Comparison of ENCODE assay signal across 20 mouse cellular contexts in genomic region chr15:81958906-81959305, GRCm38 (mm10). TPM values are rescaled to one million over a fixed set of nuclear protein-coding genes. Genes with fewer than 3 reads are reported as not detected.
DNase-seq lines count a peak whose midpoint lies in the region; ATAC-seq lines count a peak whose summit lies in the region.
"Had no signal": no experiment of that assay in that cellular context is flagged by ENCODE, and none has a peak within 500 bp of the region (broad histone marks: within the 10 kb centered on the region; RNA-seq: fewer than 3 reads in every experiment).

No protein-coding gene starts in this region.

- no peak overlapping the region for H3K4me2 ChIP-seq in hindbrain, embryonic 12.5 days (replicated peaks)
- no peak overlapping the region for H3K4me2 ChIP-seq in hindbrain, embryonic 11.5 days (replicated peaks; ENCODE audit: low read depth, low read length)
- H3K4me2 ChIP-seq in midbrain, embryonic 15.5 days: no peak overlapping the region
- no peak overlapping the region for H3K4me2 ChIP-seq in liver, embryonic 16.5 days (ENCODE audit: low read depth, low read length)

- no peak for DNase-seq in hindbrain, embryonic 11.5 days (ENCODE audit: low spot score)
- DNase-seq in midbrain, embryonic 10.5 days (ENCODE audit: low spot score): no peak
- peak; percentile 26 for DNase-seq in MEL-GATA-1-ER (ENCODE audit: extremely low read depth, low read depth)
- DNase-seq in frontal cortex, postnatal 25 days (ENCODE audit: low spot score in 2 of 2): no peak
- DNase-seq in adrenal gland, adult 18-20 months (ENCODE audit: low spot score in 2 of 2): no peak
- DNase-seq: adrenal gland, adult 8-10 months; gastrocnemius, adult 2 months; kidney, adult 18-20 months; lung, embryonic 14.5 days; right cerebral cortex, postnatal 4 days had no signal

- ATAC-seq in hindbrain, embryonic 12.5 days (ENCODE audit: low FRiP score): no peak
- ATAC-seq in hindbrain, embryonic 11.5 days (ENCODE audit: low FRiP score): no peak
- ATAC-seq in midbrain, embryonic 15.5 days (replicated peaks): no peak
- ATAC-seq in liver, embryonic 16.5 days (ENCODE audit: low read depth): no peak
- ATAC-seq: forebrain, embryonic 15.5 days had no signal

- no peak overlapping the region for H3K27ac ChIP-seq in hindbrain, embryonic 12.5 days
- H3K27ac ChIP-seq in hindbrain, embryonic 11.5 days (ENCODE audit: low read depth, low read length): no peak overlapping the region
- H3K27ac ChIP-seq in midbrain, embryonic 15.5 days: no peak overlapping the region
- no peak overlapping the region for H3K27ac ChIP-seq in midbrain, embryonic 10.5 days (replicated peaks)
- peak overlapping the region; percentile 39; the same call in 1 of the 2 replicates for H3K27ac ChIP-seq in liver, embryonic 16.5 days (ENCODE audit: low read length)
- H3K27ac ChIP-seq: forebrain, embryonic 15.5 days had no signal

- H3K4me3 ChIP-seq in hindbrain, embryonic 12.5 days: no peak overlapping the region
- no peak overlapping the region for H3K4me3 ChIP-seq in hindbrain, embryonic 11.5 days (ENCODE audit: low read depth, low read length)
- no peak overlapping the region for H3K4me3 ChIP-seq in midbrain, embryonic 15.5 days
- H3K4me3 ChIP-seq in midbrain, embryonic 10.5 days: no peak overlapping the region
- no peak overlapping the region for H3K4me3 ChIP-seq in liver, embryonic 16.5 days (ENCODE audit: low read depth, low read length)

- H3K9me3 ChIP-seq in hindbrain, embryonic 12.5 days (replicated peaks): no peaks in the 10 kb centered on the region
- no peaks in the 10 kb centered on the region for H3K9me3 ChIP-seq in hindbrain, embryonic 11.5 days (ENCODE audit: control insufficient read depth, low read length)
- H3K9me3 ChIP-seq in midbrain, embryonic 15.5 days: no peaks in the 10 kb centered on the region
- no peaks in the 10 kb centered on the region for H3K9me3 ChIP-seq in midbrain, embryonic 10.5 days (replicated peaks)
- H3K9me3 ChIP-seq in liver, embryonic 16.5 days (replicated peaks; ENCODE audit: control insufficient read depth, low read length): no peaks in the 10 kb centered on the region
- H3K9me3 ChIP-seq: forebrain, embryonic 15.5 days had no signal

- H3K9ac ChIP-seq in hindbrain, embryonic 12.5 days: peak overlapping the region; percentile 19; the same call in 1 of the 2 replicates
- H3K9ac ChIP-seq in hindbrain, embryonic 11.5 days (ENCODE audit: low read depth, low read length): no peak overlapping the region
- H3K9ac ChIP-seq in midbrain, embryonic 15.5 days: peak overlapping the region; percentile 11; the same call in 1 of the 2 replicates
- H3K9ac ChIP-seq in liver, embryonic 16.5 days (ENCODE audit: low read depth, low read length): no peak overlapping the region

- no peaks in the 10 kb centered on the region for H3K27me3 ChIP-seq in hindbrain, embryonic 12.5 days
- H3K27me3 ChIP-seq in hindbrain, embryonic 11.5 days (ENCODE audit: control insufficient read depth, insufficient read depth, low read length): no peaks in the 10 kb centered on the region
- no peaks in the 10 kb centered on the region for H3K27me3 ChIP-seq in midbrain, embryonic 15.5 days (replicated peaks)
- no peaks in the 10 kb centered on the region for H3K27me3 ChIP-seq in midbrain, embryonic 10.5 days (ENCODE audit: low read depth, poor library complexity, severe bottlenecking)
- H3K27me3 ChIP-seq in liver, embryonic 16.5 days (ENCODE audit: control insufficient read depth, insufficient read depth, low read depth, low read length): no peaks in the 10 kb centered on the region
- H3K27me3 ChIP-seq: forebrain, embryonic 15.5 days had no signal

- 88% methylated on average over 3 of the region's 3 CpGs for WGBS in hindbrain, embryonic 12.5 days
- WGBS in hindbrain, embryonic 11.5 days: 92% methylated on average over 3 of the region's 3 CpGs
- WGBS in midbrain, embryonic 15.5 days: 92% methylated on average over 3 of the region's 3 CpGs
- WGBS in midbrain, embryonic 10.5 days: 91% methylated on average over 3 of the region's 3 CpGs
- 55% methylated on average over 3 of the region's 3 CpGs for WGBS in liver, embryonic 16.5 days (ENCODE audit: insufficient replicate concordance)

- no peaks in the 10 kb centered on the region for H3K4me1 ChIP-seq in hindbrain, embryonic 12.5 days
- H3K4me1 ChIP-seq in hindbrain, embryonic 11.5 days (replicated peaks; ENCODE audit: control insufficient read depth, insufficient read depth, low read length): no peaks in the 10 kb centered on the region
- H3K4me1 ChIP-seq in midbrain, embryonic 15.5 days: peaks cover 7% of the 10 kb centered on the region
- H3K4me1 ChIP-seq in midbrain, embryonic 10.5 days: peaks cover 24% of the 10 kb centered on the region
- peaks cover 18% of the 10 kb centered on the region for H3K4me1 ChIP-seq in liver, embryonic 16.5 days (ENCODE audit: control insufficient read depth, low read depth, low read length)

- peaks cover 12% of the 10 kb centered on the region for H3K36me3 ChIP-seq in hindbrain, embryonic 12.5 days
- no peaks in the 10 kb centered on the region for H3K36me3 ChIP-seq in hindbrain, embryonic 11.5 days (ENCODE audit: control insufficient read depth, insufficient read depth, low read length)
- H3K36me3 ChIP-seq in midbrain, embryonic 15.5 days (replicated peaks): peaks cover 11% of the 10 kb centered on the region
- H3K36me3 ChIP-seq in midbrain, embryonic 10.5 days: peaks cover 23% of the 10 kb centered on the region
- no peaks in the 10 kb centered on the region for H3K36me3 ChIP-seq in liver, embryonic 16.5 days (ENCODE audit: control insufficient read depth, insufficient read depth)

RNA-seq across cellular contexts. Expression of gene Pmm1, which starts 1.8 kb away (rescaled TPM):
- 30.7 and 32.3 TPM in 2 replicates for polyA plus RNA-seq in hindbrain, embryonic 12.5 days (2016; fragmentation: Nextera tagmentation; extraction: Ambion mirVana)
- polyA plus RNA-seq in hindbrain, embryonic 11.5 days (2014; fragmentation: Nextera tagmentation; extraction: Ambion mirVana): 31.1 and 33.7 TPM in 2 replicates
- 84.3 and 89.9 TPM in 2 replicates for polyA plus RNA-seq in midbrain, embryonic 15.5 days (2015; fragmentation: Nextera tagmentation; extraction: Ambion mirVana)
- polyA plus RNA-seq in midbrain, embryonic 10.5 days (2016; fragmentation: Nextera tagmentation; extraction: Ambion mirVana): 31.9 and 34.9 TPM in 2 replicates
- polyA plus RNA-seq in liver, embryonic 16.5 days (2015; fragmentation: Nextera tagmentation; extraction: Ambion mirVana): 13.6 and 14.9 TPM in 2 replicates
- 10 to 100 TPM; 58.0 to 85.4 TPM for total RNA-seq in adrenal gland, adult 18-20 months (2021)

RNA-seq across cellular contexts. Expression of gene 1700029P11Rik, which starts 21.4 kb away (rescaled TPM):
- polyA plus RNA-seq in hindbrain, embryonic 12.5 days (2016; fragmentation: Nextera tagmentation; extraction: Ambion mirVana): not detected in 2 replicates
- polyA plus RNA-seq in hindbrain, embryonic 11.5 days (2014; fragmentation: Nextera tagmentation; extraction: Ambion mirVana): not detected in 2 replicates
- not detected in 2 replicates for polyA plus RNA-seq in midbrain, embryonic 15.5 days (2015; fragmentation: Nextera tagmentation; extraction: Ambion mirVana)
- polyA plus RNA-seq in midbrain, embryonic 10.5 days (2016; fragmentation: Nextera tagmentation; extraction: Ambion mirVana): not detected in 2 replicates
- polyA plus RNA-seq in liver, embryonic 16.5 days (2015; fragmentation: Nextera tagmentation; extraction: Ambion mirVana): not detected in 2 replicates
- not detected for total RNA-seq in adrenal gland, adult 18-20 months (2021)
- total RNA-seq: adrenal gland, adult 8-10 months; common myeloid progenitor, adult 5-6 weeks; gastrocnemius, adult 2 months; heart, adult 8-10 months; heart, postnatal 25 days; left cerebral cortex, postnatal 10 days; megakaryocyte-erythroid progenitor cell, adult 5-6 weeks had no signal
- polyA plus RNA-seq: forebrain, embryonic 15.5 days; lung, embryonic 14.5 days; neural tube, embryonic 11.5 days had no signal

RNA-seq across cellular contexts. Expression of gene Csdc2, which starts 22.3 kb away (rescaled TPM):
- 48.0 and 57.1 TPM in 2 replicates for polyA plus RNA-seq in hindbrain, embryonic 12.5 days (2016; fragmentation: Nextera tagmentation; extraction: Ambion mirVana)
- 25.2 and 25.7 TPM in 2 replicates for polyA plus RNA-seq in hindbrain, embryonic 11.5 days (2014; fragmentation: Nextera tagmentation; extraction: Ambion mirVana)
- polyA plus RNA-seq in midbrain, embryonic 15.5 days (2015; fragmentation: Nextera tagmentation; extraction: Ambion mirVana): 248 and 250 TPM in 2 replicates
- 13.8 and 20.6 TPM in 2 replicates for polyA plus RNA-seq in midbrain, embryonic 10.5 days (2016; fragmentation: Nextera tagmentation; extraction: Ambion mirVana)
- 0.83 and 1.3 TPM in 2 replicates for polyA plus RNA-seq in liver, embryonic 16.5 days (2015; fragmentation: Nextera tagmentation; extraction: Ambion mirVana)
- total RNA-seq in adrenal gland, adult 18-20 months (2021): 1 to 10 TPM; 6.9 to 9.2 TPM
- total RNA-seq: common myeloid progenitor, adult 5-6 weeks; megakaryocyte-erythroid progenitor cell, adult 5-6 weeks had no signal

RNA-seq across cellular contexts. Expression of gene Xrcc6, which starts 28.7 kb away (rescaled TPM):
- polyA plus RNA-seq in hindbrain, embryonic 12.5 days (2016; fragmentation: Nextera tagmentation; extraction: Ambion mirVana): 58.4 and 62.3 TPM in 2 replicates
- 62.4 and 66.6 TPM in 2 replicates for polyA plus RNA-seq in hindbrain, embryonic 11.5 days (2014; fragmentation: Nextera tagmentation; extraction: Ambion mirVana)
- polyA plus RNA-seq in midbrain, embryonic 15.5 days (2015; fragmentation: Nextera tagmentation; extraction: Ambion mirVana): 43.1 and 46.7 TPM in 2 replicates
- 68.6 and 75.1 TPM in 2 replicates for polyA plus RNA-seq in midbrain, embryonic 10.5 days (2016; fragmentation: Nextera tagmentation; extraction: Ambion mirVana)
- 48.4 and 52.7 TPM in 2 replicates for polyA plus RNA-seq in liver, embryonic 16.5 days (2015; fragmentation: Nextera tagmentation; extraction: Ambion mirVana)
- total RNA-seq in adrenal gland, adult 18-20 months (2021): 10 to 100 TPM; 55.8 to 88.9 TPM

RNA-seq across cellular contexts. Expression of gene Polr3h, which starts 32.9 kb away (rescaled TPM):
- 58.0 and 58.4 TPM in 2 replicates for polyA plus RNA-seq in hindbrain, embryonic 12.5 days (2016; fragmentation: Nextera tagmentation; extraction: Ambion mirVana)
- polyA plus RNA-seq in hindbrain, embryonic 11.5 days (2014; fragmentation: Nextera tagmentation; extraction: Ambion mirVana): 66.2 and 67.1 TPM in 2 replicates
- 81.5 and 83.1 TPM in 2 replicates for polyA plus RNA-seq in midbrain, embryonic 15.5 days (2015; fragmentation: Nextera tagmentation; extraction: Ambion mirVana)
- polyA plus RNA-seq in midbrain, embryonic 10.5 days (2016; fragmentation: Nextera tagmentation; extraction: Ambion mirVana): 76.2 and 80.8 TPM in 2 replicates
- polyA plus RNA-seq in liver, embryonic 16.5 days (2015; fragmentation: Nextera tagmentation; extraction: Ambion mirVana): 53.2 and 55.3 TPM in 2 replicates
- total RNA-seq in adrenal gland, adult 18-20 months (2021): 10 to 100 TPM; 16.2 to 19.9 TPM

Comparison
In these comparisons a context has a peak if more than half of its experiments do, and no peak if none do; other contexts are left out.
1. H3K9ac ChIP-seq: peak in hindbrain, embryonic 12.5 days (single experiment) and midbrain, embryonic 15.5 days (single experiment); none in hindbrain, embryonic 11.5 days (single experiment) and liver, embryonic 16.5 days (single experiment).